Mouse (Mus musculus) intestine, embryonic 14.5 days (tissue): Measurements from ENCODE around the gene Slamf1. TPM values are rescaled to one million over a fixed set of nuclear protein-coding genes. Genes with fewer than 3 reads are reported as not detected.

Source experiments
- ATAC-seq: fragments of 200-750 bp; cut with Nextera tagmentation; replicated peaks from 2 replicates; pipeline ENCODE4 v1.8.0; 2017; ENCODE audit warnings: low read depth, moderate number of reproducible peaks, moderate TSS enrichment, moderate library complexity; ENCODE audit not compliant: low FRiP score, low TSS enrichment
- DNase-seq: peaks from one replicate; pipeline ENCODE4 v3.0.0-alpha.2; 2018; ENCODE audit warnings: low spot score
- H3K27ac ChIP-seq: fragments of 300-500 bp; sonication (generic); 2 replicates; pipeline ENCODE4 v1.5.1; 2014; ENCODE audit warnings: low read depth, mild to moderate bottlenecking, control low read depth
- H3K27me3 ChIP-seq: fragments of 300-500 bp; sonication (generic); replicated peaks from 2 replicates; pipeline ENCODE4 v1.6.1; 2014; ENCODE audit warnings: low read length, control low read depth; ENCODE audit not compliant: control insufficient read depth, insufficient read depth
- H3K36me3 ChIP-seq: fragments of 300-500 bp; sonication (generic); 2 replicates; pipeline ENCODE4 v1.6.1; 2014; ENCODE audit warnings: low read length, control low read depth; ENCODE audit not compliant: control insufficient read depth, insufficient read depth
- H3K4me1 ChIP-seq: fragments of 300-500 bp; sonication (generic); replicated peaks from 2 replicates; pipeline ENCODE4 v1.6.1; 2014; ENCODE audit warnings: low read length, control low read depth, mixed read lengths; ENCODE audit not compliant: control insufficient read depth, insufficient read depth
- H3K4me2 ChIP-seq: fragments of 300-500 bp; sonication (generic); 2 replicates; pipeline ENCODE4 v1.6.1; 2014; ENCODE audit warnings: low read length
- H3K4me3 ChIP-seq: fragments of 300-500 bp; sonication (generic); 2 replicates; pipeline ENCODE4 v1.5.1; 2014; ENCODE audit warnings: low read depth, low read length, control low read depth, mixed read lengths
- H3K9ac ChIP-seq: fragments of 300-500 bp; sonication (generic); 2 replicates; pipeline ENCODE4 v1.6.1; 2014; ENCODE audit warnings: mild to moderate bottlenecking, low read length
- H3K9me3 ChIP-seq: fragments of 300-500 bp; sonication (generic); 2 replicates; pipeline ENCODE4 v1.6.1; 2016; ENCODE audit warnings: low read length, control low read depth; ENCODE audit not compliant: control insufficient read depth
- WGBS: fragments of 180-500 bp; shearing (Covaris S2); extraction: QIAGEN DNeasy Blood & Tissue Kit; methylation state at CpG from one replicate; pipeline ENCODE4 v1.1.7; 2014; 5-methylcytosine and 5-hydroxymethylcytosine counted together
- polyA plus RNA-seq: library from polyadenylated mRNA; unstranded; fragments of >200 nt; fragmentation: Nextera tagmentation; extraction: Ambion mirVana; gene quantifications from 2 replicates; pipeline ENCODE4 v1.2.1, GENCODE M21; 2014

Gene Slamf1
- polyA plus RNA-seq, 1 experiment from 2014 or later, result 0.15 TPM

DNA sequence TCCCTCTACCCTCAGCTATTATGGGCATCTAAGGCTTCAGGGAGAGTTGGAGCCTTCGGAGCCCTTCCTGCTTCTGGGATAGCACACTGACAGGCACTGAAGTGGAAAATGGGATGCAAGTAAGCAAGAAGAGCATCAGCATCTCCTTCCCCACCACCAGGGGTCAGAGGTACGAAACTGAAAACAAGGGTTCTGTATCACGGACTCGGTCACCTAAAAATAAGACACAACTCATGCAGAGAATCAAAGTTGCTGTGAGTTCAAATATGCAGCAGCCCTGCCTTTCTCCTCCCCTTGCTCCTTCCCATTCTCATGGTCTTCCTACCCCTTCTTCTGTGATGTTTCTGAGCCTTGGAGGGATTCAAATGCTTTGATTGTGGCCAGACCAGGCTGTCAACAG, 58.5 kb downstream of the Slamf1 start:
- Histone ChIP-seq H3K4me2 (no peak overlapping the region), H3K9me3 (no peaks in the 10 kb centered on the region), H3K27me3 (no peaks in the 10 kb centered on the region), H3K4me1 (no peaks in the 10 kb centered on the region), H3K27ac (no peak overlapping the region), H3K36me3 (no peaks in the 10 kb centered on the region), H3K4me3 (no peak overlapping the region), H3K9ac (no peak overlapping the region)
- DNase-seq (no peak), ATAC-seq (no peak)
- 47% methylated on average over 4 of the region's 4 CpGs for WGBS

DNA sequence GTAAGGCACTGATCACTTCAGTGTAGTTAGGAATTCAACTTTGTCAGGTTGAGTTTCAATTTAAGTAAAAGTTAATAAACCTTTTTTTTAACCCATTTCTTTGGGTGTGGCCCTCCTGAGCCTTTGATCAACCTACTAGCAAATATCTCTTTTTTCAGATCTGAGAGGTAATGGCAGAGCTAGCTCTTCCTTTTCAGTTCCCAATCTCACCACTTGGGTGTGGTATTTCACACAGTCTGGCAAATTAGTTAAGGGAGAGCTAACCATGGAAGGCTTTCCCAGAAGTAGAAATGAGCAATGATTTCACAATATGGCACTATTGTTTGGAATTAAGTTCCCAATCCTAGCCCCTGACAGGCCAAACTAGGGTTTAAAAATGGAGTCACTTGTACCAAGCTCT, 59.2 kb downstream of the Slamf1 start:
- H3K27me3 ChIP-seq, result no peaks in the 10 kb centered on the region
- no peak for ATAC-seq
- H3K4me2 ChIP-seq, result no peak overlapping the region
- no peaks in the 10 kb centered on the region for H3K4me1 ChIP-seq
- H3K9me3 ChIP-seq, result no peaks in the 10 kb centered on the region
- no peaks in the 10 kb centered on the region for H3K36me3 ChIP-seq
- H3K4me3 ChIP-seq, result no peak overlapping the region
- no peak overlapping the region for H3K27ac ChIP-seq
- DNase-seq, result no peak
- no peak overlapping the region for H3K9ac ChIP-seq

DNA sequence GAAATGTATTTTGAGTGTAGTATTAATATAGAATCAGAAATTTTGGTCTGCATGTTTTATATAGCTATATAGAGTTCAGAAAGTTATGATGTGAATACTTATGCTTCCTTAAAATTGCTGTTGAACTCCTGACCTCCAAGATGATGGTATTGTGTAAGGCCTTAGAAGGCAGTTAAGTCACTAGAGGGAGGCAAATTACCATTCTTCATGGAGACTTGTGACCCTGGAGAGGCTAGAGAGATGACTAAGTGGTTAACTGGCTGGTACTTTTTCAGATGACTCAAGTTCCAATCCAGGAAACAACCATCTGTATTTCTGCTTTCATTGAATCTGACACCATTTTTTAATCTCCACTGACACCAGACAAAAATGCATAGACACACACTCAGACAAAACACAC, 60.7 kb downstream of the Slamf1 start:
- ATAC-seq, result no peak
- H3K27ac ChIP-seq, result no peak overlapping the region

DNA sequence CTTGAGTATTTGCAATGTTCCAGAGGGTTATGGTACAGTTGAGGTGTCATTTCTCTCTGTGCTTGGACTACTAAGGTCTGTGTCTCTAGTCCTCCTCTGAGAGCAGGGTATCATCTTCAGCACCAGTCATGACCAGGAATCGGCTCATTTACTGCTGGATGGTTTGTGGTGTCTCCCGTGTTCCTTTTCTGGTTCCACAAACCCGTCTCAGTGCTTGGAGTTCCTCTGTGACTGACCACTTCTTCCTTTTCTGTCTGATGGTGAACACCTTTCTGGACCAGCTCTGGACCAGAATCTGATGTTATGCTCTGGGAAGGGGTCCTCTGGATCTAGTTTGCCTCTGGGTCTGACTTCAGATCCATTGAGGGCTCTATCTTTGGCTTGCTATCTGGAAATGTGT, 72.6 kb downstream of the Slamf1 start, which contains the start of gene Cd84:
Gene Cd84, plus strand, starts transcription at position 210 of the 400 bp plus-strand sequence.
- 88% methylated on average over 3 of the region's 3 CpGs for WGBS
- no peak for ATAC-seq

More for the DNA sequence above, 60.7 kb downstream of the Slamf1 start:
- H3K9ac ChIP-seq, result no peak overlapping the region
- no peaks in the 10 kb centered on the region for H3K36me3 ChIP-seq
- no peak for DNase-seq
- no peaks in the 10 kb centered on the region for H3K4me1 ChIP-seq
- H3K4me3 ChIP-seq, result no peak overlapping the region
- H3K27me3 ChIP-seq, result no peaks in the 10 kb centered on the region
- H3K9me3 ChIP-seq, result no peaks in the 10 kb centered on the region
- no peak overlapping the region for H3K4me2 ChIP-seq

DNA sequence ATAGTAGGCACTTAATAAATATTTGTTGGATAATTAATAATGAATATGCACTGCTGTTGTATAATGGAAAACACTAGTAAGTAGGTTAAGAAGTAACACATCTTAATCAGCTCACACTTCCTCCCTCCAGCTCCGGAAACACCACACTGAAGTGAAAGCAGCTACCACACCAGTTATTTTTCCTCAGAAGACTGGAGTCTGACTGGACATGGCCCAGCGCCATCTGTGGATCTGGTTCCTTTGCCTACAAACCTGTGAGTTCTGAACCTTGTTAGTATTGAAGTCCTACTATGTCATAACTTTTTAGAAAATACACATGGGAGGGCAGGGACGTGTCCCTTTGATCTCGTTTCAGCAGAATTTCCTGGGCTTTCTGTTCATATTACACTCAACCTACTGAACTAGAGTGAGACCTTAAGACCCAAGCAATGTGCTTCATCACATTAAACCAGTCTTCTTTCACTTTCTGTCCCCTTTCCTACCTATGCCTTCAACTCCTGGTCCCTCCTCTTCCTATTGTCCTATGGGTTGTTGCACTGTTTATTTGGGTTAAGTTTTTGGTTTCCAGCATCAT, 73.6 kb downstream of the Slamf1 start:
- H3K4me1 ChIP-seq, result no peaks in the 10 kb centered on the region

More for the DNA sequence above, 72.6 kb downstream of the Slamf1 start, which contains the start of gene Cd84:
- Histone ChIP-seq H3K9ac (no peak within 1 kb of the TSS), H3K9me3 (no peaks in the 10 kb centered on the region), H3K27me3 (no peaks in the 10 kb centered on the region), H3K36me3 (no peaks in the 10 kb centered on the region), H3K27ac (no peak within 1 kb of the TSS), H3K4me2 (no peak within 1 kb of the TSS), H3K4me3 (no peak within 1 kb of the TSS), H3K4me1 (no peaks in the 10 kb centered on the region)
- DNase-seq, result no peak

DNA sequence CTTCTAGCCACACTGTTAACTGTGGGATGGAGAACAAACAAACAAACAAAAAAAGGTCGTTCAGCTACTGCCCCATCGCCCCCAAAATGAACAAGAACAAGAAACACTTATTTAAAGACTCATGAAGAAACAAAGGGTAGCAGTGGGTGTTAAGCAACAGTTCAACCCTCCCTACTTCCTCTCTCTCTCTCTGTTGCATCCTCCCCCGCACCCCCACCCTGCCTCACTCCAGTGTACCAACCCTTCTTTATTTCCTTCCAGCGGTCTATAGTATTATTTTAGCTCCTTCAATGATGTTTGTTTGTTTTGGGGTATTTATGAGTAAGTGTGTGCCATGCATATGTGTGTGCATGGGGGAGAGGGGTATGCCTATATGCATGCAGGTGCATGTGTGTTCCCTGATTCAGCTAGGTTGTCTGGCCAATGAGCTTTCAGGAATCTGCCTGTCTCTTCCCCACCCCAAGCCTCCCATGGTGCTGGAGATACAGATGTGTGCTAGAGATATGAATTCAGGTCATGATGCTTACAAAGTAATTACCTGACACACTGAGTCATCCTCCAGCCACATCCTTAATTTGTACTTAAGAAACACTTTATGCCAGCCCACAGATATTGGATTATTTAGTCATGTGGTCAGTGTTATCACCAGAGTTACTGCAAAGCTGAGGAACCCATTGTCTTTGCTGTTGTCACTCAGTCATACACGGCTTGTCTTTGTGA, 78.3 kb downstream of the Slamf1 start:
- no peak overlapping the region for H3K9ac ChIP-seq
- no peaks in the 10 kb centered on the region for H3K9me3 ChIP-seq
- no peaks in the 10 kb centered on the region for H3K36me3 ChIP-seq
- H3K27me3 ChIP-seq, result no peaks in the 10 kb centered on the region
- H3K4me2 ChIP-seq, result no peak overlapping the region
- 67% methylated on average over 5 of the region's 5 CpGs for WGBS
- no peaks in the 10 kb centered on the region for H3K4me1 ChIP-seq
- H3K4me3 ChIP-seq, result no peak overlapping the region
- H3K27ac ChIP-seq, result no peak overlapping the region
- DNase-seq (no peak), ATAC-seq (no peak)

More for the DNA sequence above, 73.6 kb downstream of the Slamf1 start:
- Histone ChIP-seq H3K27me3 (no peaks in the 10 kb centered on the region), H3K9me3 (no peaks in the 10 kb centered on the region), H3K4me3 (no peak overlapping the region), H3K36me3 (no peaks in the 10 kb centered on the region), H3K9ac (no peak overlapping the region), H3K27ac (no peak overlapping the region), H3K4me2 (no peak overlapping the region)
- ATAC-seq (no peak), DNase-seq (no peak)
- WGBS, result 71% methylated on average over 4 of the region's 4 CpGs

DNA sequence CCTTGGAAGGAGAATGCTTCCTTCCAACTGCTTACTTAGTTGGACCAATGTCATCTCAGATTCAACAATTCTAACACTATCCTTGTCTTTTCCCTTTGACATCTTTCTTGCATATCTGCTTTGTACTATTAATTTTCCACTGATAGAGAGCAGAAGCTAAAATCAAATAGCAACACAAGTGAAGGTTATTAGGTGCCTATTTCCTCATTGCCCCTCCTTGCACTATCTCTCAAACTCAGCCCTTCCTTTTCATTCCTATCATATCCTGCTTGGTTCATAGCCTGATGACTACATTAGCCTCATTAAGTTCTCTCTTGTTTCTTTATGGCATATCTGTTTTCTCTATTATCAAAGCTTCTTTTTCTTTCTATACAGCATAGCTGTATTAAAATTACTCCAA, 81.3 kb downstream of the Slamf1 start:
- no peak for ATAC-seq
- H3K36me3 ChIP-seq, result no peaks in the 10 kb centered on the region
- no peaks in the 10 kb centered on the region for H3K27me3 ChIP-seq
- H3K4me1 ChIP-seq, result no peaks in the 10 kb centered on the region
- no peak for DNase-seq
- H3K27ac ChIP-seq, result no peak overlapping the region
- no peak overlapping the region for H3K9ac ChIP-seq
- H3K9me3 ChIP-seq, result no peaks in the 10 kb centered on the region
- no peak overlapping the region for H3K4me2 ChIP-seq
- H3K4me3 ChIP-seq, result no peak overlapping the region

DNA sequence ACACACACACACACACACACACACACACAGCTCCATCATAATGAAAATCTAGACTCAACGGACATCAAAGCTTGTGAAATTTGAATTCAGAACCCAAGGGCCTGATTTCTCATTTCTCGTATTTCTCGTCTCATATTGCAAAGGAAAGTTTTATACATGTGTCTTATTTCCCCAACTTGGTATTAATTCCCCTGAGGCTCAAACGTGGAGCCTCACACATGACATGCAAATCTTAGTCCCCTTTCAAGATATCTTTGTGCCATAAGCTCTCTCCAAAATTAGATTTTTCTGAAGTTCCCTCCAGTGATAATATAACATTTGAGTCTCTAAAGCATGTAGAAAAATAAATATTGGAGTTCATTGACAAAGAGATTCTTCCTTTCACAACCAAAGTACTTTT, 81.8 kb downstream of the Slamf1 start:
- Histone ChIP-seq H3K27me3 (no peaks in the 10 kb centered on the region), H3K36me3 (no peaks in the 10 kb centered on the region), H3K9ac (no peak overlapping the region), H3K27ac (no peak overlapping the region), H3K9me3 (no peaks in the 10 kb centered on the region), H3K4me2 (no peak overlapping the region), H3K4me1 (no peaks in the 10 kb centered on the region), H3K4me3 (no peak overlapping the region)
- ATAC-seq, result no peak
- 84% methylated on average over 4 of the region's 4 CpGs for WGBS
- DNase-seq, result no peak

DNA sequence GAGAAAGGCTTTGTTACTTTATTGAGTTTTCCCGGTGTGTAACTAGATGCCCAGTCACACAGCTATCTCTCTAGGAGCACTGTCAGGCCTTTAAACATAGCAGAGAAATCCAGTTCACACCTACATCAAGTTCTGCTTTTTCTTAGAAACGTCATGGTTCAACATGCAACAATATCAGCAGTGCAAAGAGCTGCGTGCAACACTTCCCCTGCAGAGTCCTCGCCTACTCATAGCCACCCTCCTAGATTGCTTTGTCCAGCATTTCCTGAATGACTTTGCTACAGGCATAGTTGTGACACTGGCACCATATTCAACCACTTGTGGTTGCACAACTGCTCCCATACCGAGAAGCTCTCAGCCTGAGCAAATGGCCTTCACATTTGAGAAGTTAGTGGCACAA, 82.5 kb downstream of the Slamf1 start:
- Histone ChIP-seq H3K4me3 (no peak overlapping the region), H3K4me2 (no peak overlapping the region), H3K9me3 (no peaks in the 10 kb centered on the region), H3K27ac (no peak overlapping the region), H3K36me3 (no peaks in the 10 kb centered on the region), H3K4me1 (no peaks in the 10 kb centered on the region), H3K27me3 (no peaks in the 10 kb centered on the region), H3K9ac (no peak overlapping the region)
- ATAC-seq (no peak), DNase-seq (no peak)
- WGBS, result 87% methylated on average over 5 of the region's 5 CpGs
